Mouse (Mus musculus): Measurements from ENCODE around the gene Usp6nl. TPM values are rescaled to one million over a fixed set of nuclear protein-coding genes. Genes with fewer than 3 reads are reported as not detected.

The Usp6nl gene
- polyA plus RNA-seq, 1 experiment from 2014 or later, result 11.8 TPM

- H3K4me3 ChIP-seq, result no peak overlapping the region
- DNase-seq (ENCODE audit: low spot score), result no peak
- WGBS, result 94% methylated on average over 3 of the region's 3 CpGs
- H3K36me3 ChIP-seq, result peaks cover 12% of the 10 kb centered on the region
- H3K27me3 ChIP-seq (ENCODE audit: low read depth, poor library complexity, severe bottlenecking), result no peaks in the 10 kb centered on the region
- no peak overlapping the region for H3K27ac ChIP-seq
- no peaks in the 10 kb centered on the region for H3K9me3 ChIP-seq (replicated peaks)
- peaks cover 8% of the 10 kb centered on the region for H3K4me1 ChIP-seq
Measured at GRCm38 (mm10) chr2:6336649-6337048, 14.2 kb downstream of the Usp6nl start.

DNA sequence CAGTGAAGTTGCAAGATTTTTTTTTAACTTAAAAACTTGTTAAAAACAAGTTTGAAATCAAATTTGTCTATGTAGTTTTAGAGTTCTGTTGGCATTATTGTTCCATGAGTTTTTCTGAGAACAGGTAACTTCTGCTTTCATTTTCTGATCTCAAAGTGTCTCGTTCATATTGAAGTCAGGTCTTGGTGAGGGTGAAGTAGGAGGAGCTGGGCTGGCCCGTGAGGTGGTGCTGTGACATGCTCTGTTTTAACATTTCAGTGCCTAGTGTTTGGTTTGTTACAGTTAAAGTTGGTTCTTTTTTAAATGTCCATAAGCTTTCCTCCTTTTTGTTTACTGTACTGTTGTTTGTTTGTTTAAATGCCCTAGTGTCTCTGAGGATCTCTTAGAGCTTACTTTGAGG lies 15.0 kb downstream of the Usp6nl start:
- 0 out of 2 replicates have a peak, but pooled peaks cover 5% of the 10 kb centered on the region for H3K4me1 ChIP-seq
- H3K27ac ChIP-seq, result no peak overlapping the region
- H3K27me3 ChIP-seq (ENCODE audit: low read depth, poor library complexity, severe bottlenecking), result no peaks in the 10 kb centered on the region
- no peak for DNase-seq (ENCODE audit: low spot score)
- H3K36me3 ChIP-seq, result peaks cover 13% of the 10 kb centered on the region
- H3K9me3 ChIP-seq (replicated peaks), result no peaks in the 10 kb centered on the region
- no peak overlapping the region for H3K4me3 ChIP-seq
- WGBS, result 80% methylated on average over 2 of the region's 2 CpGs

GRCm38 (mm10) chr2:6338031-6338629 lies 15.7 kb downstream of the Usp6nl start:
- Histone ChIP-seq H3K4me1 (0 out of 2 replicates have a peak, but pooled peaks cover 5% of the 10 kb centered on the region), H3K27me3 (ENCODE audit: low read depth, poor library complexity, severe bottlenecking) (no peaks in the 10 kb centered on the region), H3K27ac (no peak overlapping the region), H3K36me3 (peaks cover 13% of the 10 kb centered on the region), H3K4me3 (no peak overlapping the region), H3K9me3 (replicated peaks) (no peaks in the 10 kb centered on the region)
- 90% methylated on average over 9 of the region's 9 CpGs for WGBS
- no peak for DNase-seq (ENCODE audit: low spot score)

GRCm38 (mm10) chr2:6340439-6340838 lies 18.0 kb downstream of the Usp6nl start:
- no peak for DNase-seq (ENCODE audit: low spot score)
- Histone ChIP-seq H3K27me3 (ENCODE audit: low read depth, poor library complexity, severe bottlenecking) (no peaks in the 10 kb centered on the region), H3K4me1 (0 out of 2 replicates have a peak, but pooled peaks cover 2% of the 10 kb centered on the region), H3K4me3 (no peak overlapping the region), H3K27ac (no peak overlapping the region), H3K36me3 (peaks cover 25% of the 10 kb centered on the region), H3K9me3 (replicated peaks) (no peaks in the 10 kb centered on the region)
- WGBS, result 84% methylated on average over 2 of the region's 2 CpGs

DNA sequence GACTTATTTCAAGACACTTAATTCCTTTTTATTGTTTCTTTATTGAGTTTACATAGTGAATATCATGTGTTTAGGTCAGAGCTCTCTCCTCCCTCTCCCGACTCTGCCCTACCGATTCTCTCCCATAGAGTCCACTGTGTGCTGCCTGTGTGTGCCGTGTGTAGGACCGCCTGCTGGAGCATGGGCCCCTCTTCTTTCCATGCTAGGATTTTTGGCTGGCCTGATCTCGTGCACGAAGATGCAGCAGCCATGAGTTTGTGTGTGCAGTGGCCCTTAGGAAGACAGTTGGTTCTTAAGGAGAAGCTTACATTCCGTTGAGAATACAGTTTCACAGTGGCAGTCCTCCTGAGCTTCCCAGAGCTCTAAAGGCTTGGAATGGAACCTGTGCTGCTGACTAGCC lies 19.0 kb downstream of the Usp6nl start:
- no peak for DNase-seq (ENCODE audit: low spot score)
- Histone ChIP-seq H3K36me3 (peaks cover 32% of the 10 kb centered on the region), H3K27ac (no peak overlapping the region), H3K4me1 (0 out of 2 replicates have a peak, but pooled peaks cover 2% of the 10 kb centered on the region), H3K27me3 (ENCODE audit: low read depth, poor library complexity, severe bottlenecking) (no peaks in the 10 kb centered on the region), H3K4me3 (no peak overlapping the region), H3K9me3 (replicated peaks) (no peaks in the 10 kb centered on the region)
- 93% methylated on average over 7 of the region's 7 CpGs for WGBS

GRCm38 (mm10) chr2:6349256-6350092 lies 27.0 kb downstream of the Usp6nl start:
- DNase-seq (ENCODE audit: low spot score), result no peak
- peaks cover 18% of the 10 kb centered on the region for H3K36me3 ChIP-seq
- no peaks in the 10 kb centered on the region for H3K9me3 ChIP-seq (replicated peaks)
- peaks cover 30% of the 10 kb centered on the region for H3K4me1 ChIP-seq
- no peak overlapping the region for H3K27ac ChIP-seq
- H3K27me3 ChIP-seq (ENCODE audit: low read depth, poor library complexity, severe bottlenecking), result no peaks in the 10 kb centered on the region
- H3K4me3 ChIP-seq, result no peak overlapping the region
- 87% methylated on average over 11 of the region's 11 CpGs for whole genome bisulfite sequencing

- no peak for DNase-seq (ENCODE audit: low spot score)
- WGBS, result 89% methylated on average over 9 of the region's 9 CpGs
- H3K36me3 ChIP-seq, result peaks cover 11% of the 10 kb centered on the region
Measured at GRCm38 (mm10) chr2:6350164-6350563, 27.7 kb downstream of the Usp6nl start.

GRCm38 (mm10) chr2:6350931-6351695 lies 28.6 kb downstream of the Usp6nl start:
- WGBS, result 71% methylated on average over 7 of the region's 7 CpGs

More at GRCm38 (mm10) chr2:6350164-6350563, 27.7 kb downstream of the Usp6nl start:
- Histone ChIP-seq H3K27ac (no peak overlapping the region), H3K27me3 (ENCODE audit: low read depth, poor library complexity, severe bottlenecking) (no peaks in the 10 kb centered on the region), H3K9me3 (replicated peaks) (no peaks in the 10 kb centered on the region), H3K4me3 (no peak overlapping the region), H3K4me1 (peaks cover 30% of the 10 kb centered on the region)

GRCm38 (mm10) chr2:6352541-6352971 lies 30.1 kb downstream of the Usp6nl start:
- DNase-seq (ENCODE audit: low spot score), result peak; percentile 43
- 38% methylated on average over 14 of the region's 14 CpGs for WGBS
- no peak overlapping the region for H3K4me3 ChIP-seq
- H3K9me3 ChIP-seq (replicated peaks), result no peaks in the 10 kb centered on the region
- no peaks in the 10 kb centered on the region for H3K27me3 ChIP-seq (ENCODE audit: low read depth, poor library complexity, severe bottlenecking)
- H3K27ac ChIP-seq, result peak overlapping the region; percentile 58; the same call in 1 of the 2 replicates
- peaks cover 30% of the 10 kb centered on the region for H3K4me1 ChIP-seq
- H3K36me3 ChIP-seq, result peaks cover 9% of the 10 kb centered on the region

More at GRCm38 (mm10) chr2:6350931-6351695, 28.6 kb downstream of the Usp6nl start:
- no peak for DNase-seq (ENCODE audit: low spot score)
- H3K9me3 ChIP-seq (replicated peaks), result no peaks in the 10 kb centered on the region
- H3K4me1 ChIP-seq, result peaks cover 30% of the 10 kb centered on the region
- no peaks in the 10 kb centered on the region for H3K27me3 ChIP-seq (ENCODE audit: low read depth, poor library complexity, severe bottlenecking)
- H3K36me3 ChIP-seq, result peaks cover 3% of the 10 kb centered on the region
- H3K27ac ChIP-seq, result no peak overlapping the region
- no peak overlapping the region for H3K4me3 ChIP-seq

- WGBS, result 73% methylated on average over 4 of the region's 4 CpGs
- Histone ChIP-seq H3K36me3 (peaks cover 11% of the 10 kb centered on the region), H3K4me1 (peaks cover 30% of the 10 kb centered on the region), H3K27me3 (ENCODE audit: low read depth, poor library complexity, severe bottlenecking) (no peaks in the 10 kb centered on the region), H3K9me3 (replicated peaks) (no peaks in the 10 kb centered on the region), H3K4me3 (no peak overlapping the region), H3K27ac (peak overlapping the region; percentile 58; the same call in 1 of the 2 replicates)
- DNase-seq (ENCODE audit: low spot score), result no peak
Measured at GRCm38 (mm10) chr2:6353060-6353459, 30.6 kb downstream of the Usp6nl start.

GRCm38 (mm10) chr2:6357306-6357705 lies 34.8 kb downstream of the Usp6nl start:
- Histone ChIP-seq H3K27me3 (ENCODE audit: low read depth, poor library complexity, severe bottlenecking) (no peaks in the 10 kb centered on the region), H3K36me3 (peaks cover 13% of the 10 kb centered on the region), H3K27ac (no peak overlapping the region), H3K4me3 (no peak overlapping the region), H3K4me1 (peaks cover 31% of the 10 kb centered on the region), H3K9me3 (replicated peaks) (no peaks in the 10 kb centered on the region)
- WGBS, result 99% methylated on average over 7 of the region's 7 CpGs
- no peak for DNase-seq (ENCODE audit: low spot score)

DNA sequence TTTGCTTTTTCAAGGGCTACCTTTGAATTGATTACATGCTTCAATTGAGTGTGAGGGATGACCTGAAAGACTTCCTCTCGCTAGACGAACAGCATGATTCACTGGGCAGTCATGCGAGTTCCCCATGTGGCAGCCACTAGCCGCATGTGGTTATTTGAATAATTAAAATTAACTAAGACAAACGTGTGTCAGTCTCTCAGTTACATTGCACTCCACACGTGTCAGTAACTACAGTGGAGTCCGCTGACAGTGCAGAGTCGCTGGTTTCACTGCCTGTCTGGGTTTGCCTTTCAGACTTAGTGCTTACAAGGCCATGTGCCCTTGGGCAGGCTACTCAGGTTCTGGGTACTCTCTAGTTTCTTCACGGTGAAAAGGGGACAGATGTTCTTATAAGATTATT lies 37.2 kb downstream of the Usp6nl start:
- Histone ChIP-seq H3K4me3 (no peak overlapping the region), H3K36me3 (peaks cover 13% of the 10 kb centered on the region), H3K9me3 (replicated peaks) (no peaks in the 10 kb centered on the region), H3K27me3 (ENCODE audit: low read depth, poor library complexity, severe bottlenecking) (no peaks in the 10 kb centered on the region), H3K27ac (no peak overlapping the region), H3K4me1 (peaks cover 23% of the 10 kb centered on the region)
- DNase-seq (ENCODE audit: low spot score), result no peak
- WGBS, result 73% methylated on average over 9 of the region's 9 CpGs
